Mouse (Mus musculus) stomach, postnatal 0 days (tissue): ENCODE measurements at regions not wholly inside any gene's neighbourhood (a gene's known extent, or its start where the extent isn't known, plus 50 kb on each side); places are given as distances from the start of the nearest gene placed in this dataset.

Experiments
- CTCF ChIP-seq: IDR thresholded peaks from 2 replicates; pipeline ENCODE4 v1.5.1; 2016; ENCODE audit warnings: antibody characterized with exemption, low read depth, mild to moderate bottlenecking, moderate library complexity
- EP300 ChIP-seq: optimal IDR thresholded peaks from 2 replicates; pipeline ENCODE3; 2016; ENCODE audit warnings: antibody characterized with exemption

DNA sequence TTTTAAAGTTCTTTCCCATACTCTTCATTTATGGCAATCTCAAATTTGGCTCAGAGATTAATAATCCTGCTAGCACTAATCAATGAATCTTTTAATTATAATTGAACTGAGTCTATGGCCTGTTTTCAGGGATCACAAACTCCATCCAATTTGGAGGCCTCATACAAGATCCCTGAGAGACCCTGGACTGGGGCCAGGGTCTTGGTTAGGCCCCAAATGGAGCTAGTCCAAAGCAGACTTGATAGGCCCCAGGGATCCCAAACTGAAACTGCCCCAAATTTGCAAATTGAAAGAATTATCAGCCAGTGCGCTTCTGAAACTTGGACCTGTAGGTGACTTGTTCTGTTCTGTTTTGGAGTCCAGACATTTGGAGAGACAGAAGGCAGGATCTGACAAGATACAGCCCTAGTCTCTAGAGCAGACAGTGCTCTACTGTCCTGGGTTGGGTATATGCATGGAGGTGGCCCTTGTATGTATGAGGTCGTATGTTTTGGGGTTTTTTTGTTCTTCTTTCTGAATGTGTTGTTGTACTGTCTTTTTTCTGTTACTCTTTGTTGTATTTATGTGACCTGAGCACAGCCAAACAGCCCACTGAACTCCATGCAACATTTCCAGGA, 3978.3 kb downstream of the 9330182O14Rik start:
- TF ChIP-seq CTCF, result no peak
- no peak for TF ChIP-seq EP300
